Mouse (Mus musculus): ENCODE data around the gene Rpl24.
"Not testable (repeated sequence)": the region's sequence is repeated elsewhere in the genome, so short reads cannot be mapped to it uniquely, and the experiment has no call there.

Rpl24 gene

DNA sequence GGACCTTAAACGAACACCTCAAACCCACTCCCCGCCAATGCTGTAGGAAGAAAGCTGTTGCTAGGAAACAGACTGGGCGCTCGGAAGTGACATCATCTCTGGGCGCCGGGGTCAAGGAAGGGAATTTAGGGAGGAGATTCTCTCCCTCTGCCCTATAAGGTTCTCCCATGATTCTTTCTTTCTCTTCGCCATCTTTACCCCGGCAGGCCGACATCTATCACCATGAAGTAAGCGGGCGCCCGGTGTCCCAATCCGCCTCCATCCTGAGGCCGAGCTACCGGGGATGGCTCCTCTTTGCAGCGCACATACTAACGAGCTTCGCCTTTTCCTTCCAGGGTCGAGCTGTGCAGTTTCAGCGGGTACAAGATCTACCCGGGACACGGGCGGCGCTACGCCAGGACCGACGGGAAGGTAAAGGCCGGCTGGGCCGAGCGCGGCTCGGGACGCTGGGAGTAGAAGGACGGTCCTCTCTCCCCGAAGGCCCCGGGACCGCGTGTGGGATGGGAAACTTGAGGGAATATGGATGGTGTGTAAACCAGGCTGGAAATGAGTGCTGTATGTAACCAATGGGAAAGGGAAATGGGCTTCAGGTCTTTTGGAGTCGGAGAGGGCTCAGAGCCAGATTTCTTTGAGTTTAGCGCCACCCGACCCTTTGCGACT lies at the start of gene Rpl24:
Gene Rpl24 (plus strand): TSS at position 64 of the 660 bp plus-strand sequence.
- peak; percentile 94 for DNase-seq

DNA sequence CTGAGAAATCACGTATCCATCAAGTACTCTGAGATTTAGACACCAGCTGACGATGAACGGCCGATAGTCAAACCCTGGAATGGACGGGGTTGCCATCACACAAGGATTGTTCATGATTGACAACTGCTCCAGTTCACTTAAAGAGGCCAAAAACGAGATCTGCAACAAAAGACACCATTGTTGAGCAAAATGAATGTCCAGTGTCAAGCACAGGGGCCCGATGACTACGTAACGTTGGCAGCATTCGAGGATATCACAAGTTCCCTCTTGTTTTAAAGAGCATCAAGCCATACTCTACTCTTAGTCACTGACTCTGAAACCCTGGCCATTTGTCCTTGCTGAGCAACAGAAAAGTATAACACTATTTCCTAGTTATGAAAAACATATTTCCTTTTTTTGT lies 44.0 kb upstream of the Rpl24 start:
- DNase-seq, result no peak

DNA sequence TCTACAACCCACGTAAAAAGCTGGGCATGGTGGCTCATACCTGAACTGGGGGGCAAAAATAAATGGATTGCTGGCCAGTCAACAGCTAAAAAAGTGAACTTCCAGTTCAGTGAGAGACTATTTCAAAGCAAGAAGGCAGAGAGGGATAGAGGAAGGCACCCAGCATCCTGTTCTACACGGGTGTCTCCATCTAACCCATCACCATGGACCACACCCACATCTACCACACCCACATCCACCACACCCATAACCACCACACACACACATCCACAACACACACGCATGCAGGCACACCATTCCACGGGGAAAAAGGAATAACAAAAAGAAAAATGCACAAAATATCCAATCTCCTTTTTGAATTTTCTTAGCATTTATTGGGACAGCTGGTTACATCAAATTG lies 42.1 kb upstream of the Rpl24 start:
- DNase-seq, result no peak

DNA sequence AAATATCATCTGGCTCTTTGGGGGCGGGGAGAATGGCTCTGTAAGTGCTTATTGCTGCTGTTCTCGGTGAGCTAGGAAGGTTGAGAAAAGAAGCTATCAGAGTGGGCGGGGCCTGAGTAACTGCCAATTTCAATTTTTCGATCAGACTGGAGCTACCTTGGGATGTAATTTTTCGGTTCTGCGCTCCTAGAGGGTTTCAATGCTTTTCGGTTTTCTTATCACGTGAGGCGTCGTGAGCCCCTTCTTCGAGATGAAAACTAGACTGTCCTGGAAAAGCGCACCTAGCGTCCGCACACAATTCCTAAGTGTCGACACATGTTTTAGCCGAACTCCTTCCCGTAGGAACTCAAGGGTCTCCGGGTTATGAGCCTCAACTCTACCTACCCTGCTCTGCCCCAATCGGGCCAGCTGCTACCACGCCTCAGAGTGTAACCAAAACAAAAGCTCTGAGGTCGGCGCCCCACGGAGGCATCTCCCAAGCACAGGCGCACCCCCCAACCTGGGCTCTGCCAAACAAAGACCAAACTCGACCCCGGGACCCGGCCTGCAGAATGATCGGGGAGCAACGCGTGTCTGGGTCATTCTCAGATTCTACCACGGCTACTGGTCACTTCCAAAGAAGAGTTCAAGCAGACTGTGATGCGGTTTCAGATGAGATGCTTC lies 32.3 kb upstream of the Rpl24 start:
- peak; percentile 74 for DNase-seq

DNA sequence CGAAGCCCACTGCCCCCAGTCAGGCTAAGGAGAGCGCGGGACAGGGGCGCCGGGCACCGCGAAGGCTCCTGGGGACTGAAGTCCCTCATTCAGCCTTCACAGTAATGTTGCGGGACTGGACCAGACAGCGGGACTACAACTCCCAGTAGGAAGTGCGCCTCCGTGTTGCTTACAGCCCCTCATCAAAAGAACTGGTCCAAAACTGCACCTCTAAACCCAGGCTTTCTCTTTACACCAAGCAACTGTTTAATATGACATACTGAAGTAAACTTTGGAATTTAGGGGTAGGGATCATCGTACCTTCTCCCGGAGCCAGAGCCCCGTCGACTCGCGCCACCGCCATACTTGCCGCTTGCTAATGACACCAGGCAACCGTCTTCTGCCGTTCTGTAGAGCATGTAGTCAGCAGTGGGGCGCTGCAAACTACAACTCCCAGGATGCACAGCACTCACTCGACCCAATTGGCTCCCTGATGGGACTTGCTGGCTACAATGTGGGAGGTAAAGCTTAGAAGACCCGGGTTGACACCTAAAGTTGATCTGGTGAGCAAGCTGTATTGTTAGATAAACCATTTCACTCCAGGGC lies 31.5 kb upstream of the Rpl24 start, which contains the start of gene Cep97:
Gene Cep97 (minus strand): TSS at position 403 of the 585 bp plus-strand sequence.
- peak; percentile 91 for DNase-seq

DNA sequence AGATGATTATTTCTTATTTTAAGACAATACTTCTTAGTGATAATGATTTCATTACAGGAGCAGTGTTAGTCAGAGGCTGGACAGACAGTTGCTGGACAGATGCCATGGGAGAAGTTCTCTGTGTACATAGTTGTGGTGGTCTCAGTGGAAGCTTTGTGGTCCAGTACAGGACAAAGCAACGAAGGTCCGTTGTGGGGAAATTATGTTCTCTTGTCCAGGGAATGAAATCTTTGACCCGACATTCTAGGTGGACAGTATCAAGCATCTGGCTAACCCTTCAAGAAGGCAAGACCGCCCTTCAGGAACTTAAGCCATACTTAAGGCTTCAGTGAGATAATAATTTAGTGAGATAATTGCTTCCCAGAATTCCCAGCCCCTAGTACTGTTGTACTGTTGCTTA lies 27.3 kb upstream of the Rpl24 start:
- DNase-seq, result no peak

DNA sequence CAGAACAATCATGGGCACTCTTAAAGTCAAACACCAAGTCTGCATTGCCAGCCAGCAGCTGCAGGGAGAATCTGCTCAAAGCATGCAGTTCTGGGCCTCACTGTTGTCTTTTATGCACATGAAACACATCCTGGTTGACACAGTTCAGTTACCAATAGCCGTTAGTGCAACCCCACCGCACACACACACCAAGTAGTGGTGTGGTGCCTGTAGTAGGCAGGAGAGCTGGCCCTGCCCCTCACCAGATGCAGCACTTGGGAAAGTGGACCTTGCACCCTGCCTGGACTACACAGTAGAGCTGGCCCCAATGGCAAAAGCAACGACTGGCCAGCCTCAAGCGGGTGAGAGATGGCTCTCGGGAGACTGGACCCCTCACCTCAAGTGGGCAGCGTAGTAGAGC lies 26.4 kb upstream of the Rpl24 start:
- DNase-seq, result no peak

DNA sequence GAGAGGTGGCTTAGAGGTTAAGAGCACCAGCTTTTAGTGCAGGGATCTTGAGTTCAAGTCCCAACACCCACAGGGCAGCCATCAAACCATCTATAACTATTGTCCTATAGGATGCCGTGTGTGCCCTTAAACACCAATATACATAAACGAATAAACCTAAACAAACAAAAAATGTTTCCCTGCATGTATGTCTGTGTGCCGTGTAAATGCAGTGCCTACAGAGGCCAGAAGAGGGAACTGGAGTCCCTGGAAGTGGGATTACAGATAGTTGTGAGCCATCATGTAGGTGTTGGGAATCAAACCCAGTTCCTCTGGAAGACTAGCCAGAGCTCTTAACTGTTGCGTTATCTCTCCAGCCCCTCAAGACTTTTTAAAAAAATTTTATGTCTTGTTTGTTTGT lies 25.3 kb upstream of the Rpl24 start:
- DNase-seq, result no peak

DNA sequence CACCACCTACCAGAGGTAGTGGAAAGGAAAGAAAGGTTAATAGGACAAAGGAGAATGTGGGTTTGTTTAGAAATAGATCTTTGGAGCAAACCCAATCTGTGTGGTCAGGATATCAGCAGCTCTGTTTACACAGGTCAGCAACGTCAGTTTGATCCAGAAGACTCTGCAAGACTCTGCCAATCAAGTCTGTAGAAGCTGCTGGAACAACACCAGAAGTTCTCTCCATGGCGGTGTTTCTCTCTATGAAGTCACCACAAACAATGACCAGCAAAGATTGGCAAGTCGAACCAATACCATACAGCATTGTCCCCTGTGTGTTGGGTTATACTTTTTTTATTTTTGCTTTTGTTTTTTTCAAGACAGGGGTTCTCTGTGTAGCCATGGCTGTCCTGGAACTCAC lies 18.8 kb upstream of the Rpl24 start:
- no peak for DNase-seq

DNA sequence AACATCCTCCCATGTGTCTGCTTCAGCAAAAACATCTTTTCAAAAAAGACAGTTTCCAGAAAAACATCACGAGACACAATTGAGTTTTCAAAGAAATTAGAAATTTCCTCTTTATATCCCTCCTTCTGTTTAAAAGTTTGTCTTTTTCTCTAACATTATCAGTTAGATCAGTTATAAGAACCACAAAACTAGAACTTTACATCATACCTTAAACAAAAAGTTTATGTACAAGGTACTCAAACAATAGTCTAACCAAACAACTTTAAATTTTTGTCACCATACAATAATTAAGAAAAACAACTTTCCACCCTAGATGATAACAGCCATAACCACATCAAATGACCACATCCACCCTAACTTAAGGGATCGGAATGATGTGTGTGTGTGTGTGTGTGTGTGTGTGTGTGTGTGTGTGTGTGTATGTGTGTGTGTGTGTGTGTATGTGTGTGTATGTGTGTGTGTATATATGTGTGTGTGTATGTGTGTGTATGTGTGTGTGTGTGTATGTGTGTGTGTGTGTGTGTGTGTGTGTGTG lies 18.1 kb upstream of the Rpl24 start:
- DNase-seq, result not testable (repeated sequence)

DNA sequence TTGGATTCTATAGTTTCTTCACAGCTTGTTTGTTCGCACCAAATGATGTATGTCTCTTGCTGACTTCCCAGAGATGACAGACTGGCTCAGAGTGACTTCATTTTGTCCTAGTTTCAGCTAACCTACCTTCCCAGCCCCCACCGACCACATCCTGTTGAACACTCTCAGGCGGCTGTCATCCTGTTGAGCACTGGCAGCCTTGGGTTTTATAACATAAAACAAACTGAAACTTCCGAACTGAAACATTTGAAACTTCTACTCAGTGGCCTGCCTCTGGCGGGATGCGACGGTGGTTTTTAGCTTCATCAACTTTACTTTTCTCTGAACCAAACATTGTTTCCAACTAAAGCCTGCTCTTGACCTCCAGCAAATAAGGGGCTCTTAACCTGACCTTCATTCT lies 17.1 kb upstream of the Rpl24 start:
- no peak for DNase-seq

DNA sequence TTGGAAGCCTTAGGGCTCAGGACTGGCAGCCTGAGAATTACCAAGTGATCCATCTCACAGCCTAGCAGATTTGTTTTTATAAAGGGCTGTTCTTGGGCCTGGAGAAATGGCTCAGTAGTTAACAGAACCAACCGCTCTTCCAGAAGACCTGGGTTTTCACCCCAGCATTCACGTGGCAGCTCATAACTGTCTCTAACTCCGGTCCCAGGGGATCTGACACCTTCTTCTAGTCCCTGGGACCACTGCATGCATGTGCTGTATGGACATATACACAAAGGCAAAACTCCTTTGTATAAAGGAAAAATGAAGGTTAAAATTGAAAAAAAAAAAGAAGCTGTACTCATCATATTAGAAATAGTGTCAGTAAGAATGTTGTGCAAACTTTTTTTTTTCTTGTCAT lies 15.6 kb upstream of the Rpl24 start:
- no peak for DNase-seq

DNA sequence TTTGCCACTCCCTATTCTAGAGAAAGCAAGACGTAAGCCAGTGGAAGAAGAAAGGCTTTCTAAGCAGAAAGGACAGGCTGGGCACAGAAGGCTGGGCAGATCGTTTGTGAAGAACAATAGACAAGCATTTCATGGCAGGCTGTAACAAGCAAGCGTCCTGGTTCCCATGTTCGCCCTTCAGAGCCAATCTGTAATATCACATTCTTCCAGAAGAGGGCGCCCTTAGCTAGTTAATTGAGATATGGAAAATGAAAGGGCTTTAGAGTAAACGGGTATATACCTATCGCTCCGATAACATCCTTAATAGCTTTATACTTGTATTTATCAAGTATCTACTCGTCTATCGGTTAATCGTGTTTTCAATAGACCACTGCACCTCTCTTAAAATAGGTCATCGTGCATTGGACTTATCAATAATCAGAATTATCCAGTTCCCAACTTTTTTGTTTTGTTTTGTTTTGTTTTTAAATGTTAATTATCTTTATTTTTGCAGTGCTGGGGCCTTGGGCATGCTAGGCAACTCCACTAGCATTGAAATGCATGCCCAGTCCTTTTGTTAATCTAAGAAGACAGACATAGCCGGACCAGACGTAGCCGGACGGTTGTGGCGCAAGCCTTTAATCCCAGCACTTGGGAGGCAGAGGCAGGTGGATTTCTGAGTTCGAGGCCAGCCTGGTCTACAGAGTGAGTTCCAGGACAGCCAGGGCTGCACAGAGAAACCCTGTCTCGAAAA lies 15.0 kb upstream of the Rpl24 start:
- DNase-seq, result peak; percentile 42

DNA sequence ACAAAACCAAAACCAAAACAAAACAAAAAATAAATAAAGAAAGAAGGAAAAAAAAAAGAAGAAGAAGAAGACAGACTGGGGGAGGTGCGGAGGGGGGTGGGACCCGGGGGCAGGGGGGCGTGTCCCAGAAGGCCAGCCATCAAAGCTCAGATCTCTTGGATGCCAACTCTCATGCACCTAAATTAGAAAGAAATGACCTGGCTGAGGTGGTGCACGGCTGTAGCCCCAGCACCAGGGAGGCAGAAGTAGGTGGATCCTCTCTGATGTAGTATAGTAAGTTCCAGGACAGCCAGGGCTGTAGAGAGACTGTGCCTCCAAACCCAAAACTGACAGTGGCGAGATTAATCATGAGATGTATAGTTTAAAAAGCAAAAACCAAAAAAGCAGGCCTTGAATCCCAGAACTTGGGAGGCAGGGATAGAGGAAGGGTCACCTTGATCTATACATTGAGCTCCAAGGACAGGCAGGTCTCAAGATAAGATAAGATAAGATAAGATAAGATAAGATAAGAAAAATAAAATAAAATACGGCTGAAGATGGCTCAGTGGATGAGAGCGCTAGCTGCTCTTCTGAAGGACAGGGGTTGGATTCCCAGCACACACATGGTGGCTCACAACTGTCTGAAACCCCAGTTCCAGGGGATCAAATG lies 14.3 kb upstream of the Rpl24 start:
- no peak for DNase-seq

DNA sequence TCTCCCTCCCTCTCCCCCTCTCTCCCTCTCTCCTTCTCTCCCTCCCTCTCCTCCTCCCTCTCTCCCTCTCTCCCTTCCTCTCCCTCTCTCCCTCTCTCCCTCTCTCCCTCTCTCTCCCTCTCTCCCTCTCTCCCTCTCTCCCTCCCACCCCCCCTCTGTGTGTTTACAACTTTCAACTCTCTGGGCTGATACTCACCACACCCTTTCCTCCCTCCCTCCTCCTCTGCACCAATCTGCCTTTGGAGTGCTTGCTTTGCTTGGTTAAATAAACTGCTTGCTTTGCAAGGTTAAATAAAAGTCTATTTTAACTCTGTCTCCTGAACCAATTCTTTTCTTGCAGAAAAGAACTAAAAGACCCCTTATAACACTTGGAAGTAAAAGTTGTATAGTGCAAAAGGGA lies 13.3 kb upstream of the Rpl24 start:
- no peak for DNase-seq

DNA sequence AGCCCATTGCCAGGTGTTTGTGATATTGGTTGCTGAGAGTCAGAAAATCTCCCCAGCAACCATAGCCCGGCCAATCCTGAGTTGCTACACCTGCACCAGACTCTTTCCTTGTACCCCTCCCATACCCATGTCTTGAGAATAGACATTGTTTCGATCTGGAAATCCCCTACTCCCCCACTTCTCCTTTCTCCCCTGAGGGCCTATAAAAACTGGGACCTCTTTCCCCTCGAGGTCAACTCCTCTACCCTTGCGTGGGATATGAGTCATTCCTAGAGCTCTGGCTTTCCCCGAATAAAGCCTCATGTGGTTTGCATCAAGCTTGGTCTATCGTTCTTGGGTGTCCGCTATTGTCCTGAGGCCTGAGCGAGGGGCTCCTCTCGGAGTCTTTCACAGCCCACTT lies 11.9 kb upstream of the Rpl24 start:
- DNase-seq, result not testable (repeated sequence)

DNA sequence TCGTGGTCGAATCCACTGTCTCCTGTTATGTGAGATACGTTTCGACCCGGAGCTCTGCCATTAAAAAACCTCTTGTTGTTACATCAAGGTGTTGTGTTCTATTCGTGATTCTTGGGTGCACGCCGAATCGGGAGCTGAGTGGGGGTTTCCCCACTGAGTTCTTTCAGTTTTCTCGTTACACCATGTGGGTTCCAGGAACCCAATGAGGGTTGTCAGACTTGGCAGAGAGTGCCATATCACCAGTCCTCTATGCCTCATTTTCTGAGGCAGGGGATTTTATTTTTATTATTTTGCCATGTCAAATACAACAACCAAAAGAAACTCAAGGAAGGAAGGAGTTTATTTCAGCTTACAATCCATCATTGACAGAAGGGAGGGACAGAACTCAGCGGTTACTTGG lies 3.0 kb upstream of the Rpl24 start:
- not testable (repeated sequence) for DNase-seq

DNA sequence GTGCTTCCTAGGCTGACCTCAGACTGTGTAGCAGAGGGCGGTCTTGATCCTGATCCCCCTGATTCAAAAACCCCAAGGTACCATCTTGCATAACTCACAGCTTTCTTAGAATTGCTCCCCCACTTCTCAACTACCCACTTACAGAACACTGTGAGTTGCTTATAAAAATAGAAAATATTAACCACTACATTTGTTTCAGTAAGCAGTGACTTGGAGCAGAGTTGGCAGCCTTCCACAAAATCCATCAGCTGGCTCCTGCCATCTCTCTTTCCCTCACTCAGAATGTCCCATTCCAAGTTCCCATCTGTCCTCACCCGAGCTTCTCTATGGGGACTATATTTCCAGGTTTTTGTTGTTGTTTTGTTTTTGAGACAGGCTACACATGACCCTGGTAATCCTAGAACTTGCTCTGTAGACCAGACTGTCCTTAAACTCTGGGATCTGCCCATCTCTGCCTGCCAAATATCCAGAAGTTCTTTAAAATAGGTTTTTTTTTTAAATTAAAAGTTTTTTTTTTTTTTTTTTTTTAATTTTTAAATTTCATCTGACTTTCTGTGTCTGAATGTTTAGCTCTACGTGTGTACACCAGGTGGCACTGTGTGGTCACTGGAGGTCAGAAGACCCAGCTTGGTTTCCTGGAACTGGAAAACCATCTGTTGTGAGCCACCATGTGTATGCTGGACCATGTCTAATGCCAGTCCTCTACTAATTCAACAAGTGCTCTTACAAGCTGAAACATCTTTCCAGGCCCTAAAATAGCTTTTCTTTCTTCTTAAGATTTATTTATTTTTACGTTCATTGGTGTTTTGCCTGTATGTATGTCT lies 1.7 kb upstream of the Rpl24 start:
- no peak for DNase-seq

DNA sequence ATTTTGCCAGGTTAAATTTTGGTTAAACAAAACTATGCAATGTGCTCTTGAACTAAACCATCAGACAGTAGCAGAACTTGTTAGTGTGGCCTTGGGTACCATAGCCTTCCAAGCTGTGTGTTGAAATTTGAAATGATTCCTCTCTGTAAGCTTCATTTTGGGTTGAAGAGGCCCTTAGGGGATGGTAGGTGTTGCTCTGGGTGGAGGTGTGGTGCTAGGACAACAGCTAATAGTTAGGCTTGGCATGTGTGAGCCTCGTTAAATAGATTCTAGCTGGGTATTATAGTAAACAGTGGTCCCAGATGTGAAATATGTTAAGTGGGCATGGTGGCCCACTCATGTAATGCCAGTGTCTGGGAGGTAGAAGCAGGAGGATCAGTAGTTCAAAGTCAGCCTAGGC lies 1.1 kb downstream of the Rpl24 start:
- no peak for DNase-seq

DNA sequence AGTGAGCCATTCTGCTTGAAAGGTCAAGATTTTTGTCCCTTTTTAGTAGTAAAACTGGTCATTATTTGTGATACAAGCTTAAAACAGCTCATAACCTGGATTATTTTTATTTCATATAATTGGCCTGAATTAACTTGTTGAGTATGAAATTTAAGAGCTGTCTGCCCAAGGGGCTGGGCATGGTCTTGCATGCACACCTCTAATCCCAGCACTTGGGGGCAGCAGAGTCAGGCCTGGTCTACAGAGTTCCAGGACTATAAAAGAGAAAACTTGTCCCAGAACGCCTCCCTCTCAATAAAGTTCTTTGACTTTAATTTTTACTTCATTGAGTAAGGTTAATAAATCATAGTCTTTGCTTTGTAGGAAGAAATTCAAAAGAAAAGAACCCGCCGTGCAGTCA lies 3.1 kb downstream of the Rpl24 start:
- DNase-seq, result no peak

DNA sequence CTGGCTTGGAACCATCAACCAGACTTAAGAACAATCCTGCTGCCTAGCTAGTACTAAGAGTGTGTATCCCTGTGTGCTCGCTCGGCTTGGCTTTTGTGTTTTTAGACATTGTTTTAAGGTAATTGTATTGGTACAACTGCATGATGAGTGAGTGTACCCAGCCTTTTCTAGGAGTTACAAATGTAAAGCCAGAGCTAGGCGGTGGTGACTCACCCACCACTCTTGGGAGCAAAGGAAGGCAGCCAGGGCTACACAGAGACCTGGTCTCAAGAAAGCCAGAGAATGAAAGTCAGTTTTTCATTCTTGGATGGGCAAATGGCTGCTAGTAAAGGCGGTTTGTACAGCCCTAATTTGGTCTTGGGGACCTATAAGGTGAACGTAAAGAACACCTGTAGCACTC lies 4.3 kb downstream of the Rpl24 start:
- no peak for DNase-seq

All from cerebellum, adult 11-12 months (tissue).